Mouse (Mus musculus) forebrain, postnatal 0 days (tissue): ENCODE results near the gene Nup205. TPM values are rescaled to one million over a fixed set of nuclear protein-coding genes. Genes with fewer than 3 reads are reported as not detected.

ENCODE experiments used
- ATAC-seq: fragments of 200-750 bp; cut with Nextera tagmentation; 2 replicates; pipeline ENCODE4 v1.8.0; 2017; ENCODE audit warnings: mild to moderate bottlenecking, moderate library complexity
- DNase-seq: peaks from one replicate; pipeline ENCODE4 v3.0.0-alpha.2; 2015
- H3K27ac ChIP-seq: fragments of 300-500 bp; sonication (generic); 2 replicates; pipeline ENCODE4 v1.5.1; 2014; ENCODE audit warnings: low read depth, mild to moderate bottlenecking, antibody characterized with exemption, low read length, moderate library complexity, mixed read lengths
- H3K27me3 ChIP-seq: fragments of 300-500 bp; sonication (generic); 2 replicates; pipeline ENCODE4 v1.6.1; 2014; ENCODE audit warnings: mild to moderate bottlenecking, low read length, mixed read lengths; ENCODE audit not compliant: insufficient read depth
- H3K36me3 ChIP-seq: fragments of 300-500 bp; sonication (generic); 2 replicates; pipeline ENCODE4 v1.6.1; 2014; ENCODE audit warnings: mild to moderate bottlenecking, moderate library complexity; ENCODE audit not compliant: insufficient read depth
- H3K4me1 ChIP-seq: fragments of 300-500 bp; sonication (generic); 2 replicates; pipeline ENCODE4 v1.6.1; 2014; ENCODE audit warnings: antibody characterized with exemption; ENCODE audit not compliant: insufficient read depth
- H3K4me2 ChIP-seq: fragments of 300-500 bp; sonication (generic); 2 replicates; pipeline ENCODE4 v1.6.1; 2014; ENCODE audit warnings: low read depth, mild to moderate bottlenecking, moderate library complexity
- H3K4me3 ChIP-seq: fragments of 300-500 bp; sonication (generic); 2 replicates; pipeline ENCODE4 v1.5.1; 2014; ENCODE audit warnings: low read depth, low read length, mixed read lengths
- H3K9ac ChIP-seq: fragments of 300-500 bp; sonication (generic); 2 replicates; pipeline ENCODE4 v1.6.1; 2014; ENCODE audit warnings: mild to moderate bottlenecking
- H3K9me3 ChIP-seq: fragments of 300-500 bp; sonication (generic); 2 replicates; pipeline ENCODE4 v1.6.1; 2016; ENCODE audit warnings: low read length
- CTCF ChIP-seq: sonication (generic); IDR thresholded peaks from 2 replicates; pipeline ENCODE4 v1.5.1; 2016; ENCODE audit warnings: antibody characterized with exemption, control low read depth, low read depth
- WGBS: fragments of 180-500 bp; shearing (Covaris S2); extraction: QIAGEN DNeasy Blood & Tissue Kit; methylation state at CpG from one replicate; pipeline ENCODE4 v1.1.7; 2014; 5-methylcytosine and 5-hydroxymethylcytosine counted together
- polyA plus RNA-seq: library from polyadenylated mRNA; unstranded; fragments of >200 nt; fragmentation: Nextera tagmentation; extraction: Ambion mirVana; gene quantifications from 2 replicates; pipeline ENCODE4 v1.2.1, GENCODE M21; 2015
- total RNA-seq: library from RNA; depleted of rRNA; stranded (reverse); fragments of >200 nt; gene quantifications from 2 replicates; pipeline ENCODE4 v1.2.3, GENCODE M21; 2014

Nup205 gene
- total and polyA plus RNA-seq, 2 experiments from 2014 or later, result 10.7 to 55.3 TPM

GRCm38 (mm10) chr6:35257626-35258190 lies 80.5 kb downstream of the Nup205 start:
- Histone ChIP-seq H3K4me1 (peaks cover 10% of the 10 kb centered on the region), H3K27ac (no peak overlapping the region), H3K36me3 (peaks cover 5% of the 10 kb centered on the region; the same call in 1 of the 2 replicates), H3K4me2 (no peak overlapping the region), H3K27me3 (no peaks in the 10 kb centered on the region), H3K9me3 (no peaks in the 10 kb centered on the region), H3K9ac (no peak overlapping the region), H3K4me3 (no peak overlapping the region)
- WGBS, result 91% methylated on average over 13 of the region's 13 CpGs
- DNase-seq (no peak), ATAC-seq (no peak)
- TF ChIP-seq CTCF, result no peak

DNA sequence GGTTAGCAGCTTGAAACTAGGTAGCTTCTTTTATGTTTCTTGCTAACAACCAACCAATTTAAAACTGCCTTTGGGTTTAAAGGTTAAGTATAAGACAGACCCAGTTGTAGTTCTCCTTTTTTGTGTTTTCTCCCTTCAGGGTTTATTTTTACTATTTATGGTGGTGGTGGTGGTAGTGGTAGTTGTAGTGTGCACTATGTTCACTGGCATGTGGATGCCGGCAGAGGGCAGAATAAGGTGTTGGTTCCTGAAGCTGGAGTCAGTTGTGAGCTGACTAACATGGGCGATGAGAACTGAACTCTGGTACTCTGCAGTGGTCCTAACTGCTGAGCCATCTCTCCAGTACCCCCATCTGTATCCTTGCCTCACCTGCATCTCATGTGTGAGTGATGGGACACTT lies 81.7 kb downstream of the Nup205 start:
- Histone ChIP-seq H3K9ac (no peak overlapping the region), H3K4me3 (no peak overlapping the region), H3K4me2 (no peak overlapping the region), H3K4me1 (peaks cover 4% of the 10 kb centered on the region; the same call in 1 of the 2 replicates), H3K27ac (no peak overlapping the region), H3K9me3 (no peaks in the 10 kb centered on the region), H3K27me3 (no peaks in the 10 kb centered on the region), H3K36me3 (peaks cover 10% of the 10 kb centered on the region; the same call in 1 of the 2 replicates)
- DNase-seq, result no peak
- WGBS, result 92% methylated on average over 2 of the region's 2 CpGs
- TF ChIP-seq CTCF, result no peak
- no peak for ATAC-seq

DNA sequence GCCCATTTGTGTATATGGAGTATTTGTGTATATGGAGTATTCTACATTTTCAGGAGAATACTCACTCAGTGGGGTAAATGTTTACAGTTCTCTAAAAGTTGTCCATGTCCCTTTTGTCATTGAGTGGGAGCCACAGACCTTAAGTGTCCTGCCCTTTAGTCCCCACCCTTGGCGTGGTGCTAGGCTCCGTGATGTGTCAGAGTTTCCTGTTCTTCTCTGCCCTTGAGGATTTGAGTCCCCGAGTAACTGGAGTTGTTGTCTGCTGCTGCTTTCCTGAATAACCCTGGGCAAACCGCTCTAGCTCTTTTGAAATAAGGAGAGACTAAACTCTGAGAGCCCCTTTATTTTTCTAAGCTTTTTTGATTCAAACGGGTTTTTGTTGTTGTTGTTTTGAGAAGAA lies 82.3 kb downstream of the Nup205 start:
- Histone ChIP-seq H3K4me3 (no peak overlapping the region), H3K9ac (no peak overlapping the region), H3K4me1 (peaks cover 4% of the 10 kb centered on the region; the same call in 1 of the 2 replicates), H3K27ac (no peak overlapping the region), H3K4me2 (no peak overlapping the region), H3K9me3 (no peaks in the 10 kb centered on the region), H3K36me3 (peaks cover 10% of the 10 kb centered on the region; the same call in 1 of the 2 replicates), H3K27me3 (no peaks in the 10 kb centered on the region)
- no peak for TF ChIP-seq CTCF
- ATAC-seq (no peak), DNase-seq (no peak)
- WGBS, result 74% methylated on average over 5 of the region's 5 CpGs

- no peaks in the 10 kb centered on the region for H3K4me1 ChIP-seq
- H3K27ac ChIP-seq, result no peak overlapping the region
- peaks cover 10% of the 10 kb centered on the region; the same call in 1 of the 2 replicates for H3K36me3 ChIP-seq
- no peaks in the 10 kb centered on the region for H3K9me3 ChIP-seq
- no peaks in the 10 kb centered on the region for H3K27me3 ChIP-seq
- 84% methylated on average over 7 of the region's 7 CpGs for WGBS
- TF ChIP-seq CTCF, result no peak
- no peak for DNase-seq
- ATAC-seq, result no peak
- H3K4me3 ChIP-seq, result no peak overlapping the region
- H3K4me2 ChIP-seq, result no peak overlapping the region
- H3K9ac ChIP-seq, result no peak overlapping the region
Measured at GRCm38 (mm10) chr6:35260531-35260930, 83.3 kb downstream of the Nup205 start.

DNA sequence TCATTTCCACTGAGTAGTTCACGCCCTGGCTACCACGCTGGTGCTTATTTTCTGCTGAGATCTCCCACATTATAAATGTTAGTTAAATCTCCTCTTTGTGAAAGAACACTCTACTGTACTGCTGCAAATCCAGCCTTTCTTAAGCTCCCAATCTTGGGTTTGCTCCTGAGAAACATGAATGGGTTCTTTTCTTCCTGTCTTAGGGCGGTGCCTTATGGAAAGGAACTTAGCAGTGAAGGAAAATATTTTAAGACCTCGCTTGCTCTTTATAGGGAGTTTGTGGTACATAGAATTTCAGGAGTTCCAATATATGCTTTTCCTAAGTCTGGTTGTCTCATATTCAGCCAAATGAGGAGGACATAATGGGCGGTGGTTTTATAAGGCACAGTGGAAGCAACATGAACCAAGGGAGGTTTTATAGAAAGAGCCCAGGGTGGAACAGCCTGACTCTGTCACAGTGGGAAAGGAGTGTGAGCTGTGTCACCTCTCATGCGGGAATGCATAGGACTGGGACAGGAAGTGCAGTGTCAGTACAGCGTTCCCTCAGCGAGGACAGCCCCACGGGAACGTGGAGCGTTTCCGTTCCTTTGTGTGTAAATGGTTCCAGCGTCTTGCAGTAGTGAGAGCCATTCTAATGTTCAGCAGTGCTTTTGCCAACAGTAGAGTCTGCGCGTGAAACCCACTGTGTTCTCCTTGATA lies 88.5 kb downstream of the Nup205 start:
- Histone ChIP-seq H3K4me2 (no peak overlapping the region), H3K9me3 (no peaks in the 10 kb centered on the region), H3K4me3 (no peak overlapping the region), H3K27me3 (no peaks in the 10 kb centered on the region), H3K27ac (no peak overlapping the region), H3K36me3 (peaks cover 10% of the 10 kb centered on the region; the same call in 1 of the 2 replicates), H3K9ac (no peak overlapping the region), H3K4me1 (no peaks in the 10 kb centered on the region)
- 87% methylated on average over 15 of the region's 15 CpGs for WGBS
- ATAC-seq (no peak), DNase-seq (no peak)
- no peak for TF ChIP-seq CTCF

DNA sequence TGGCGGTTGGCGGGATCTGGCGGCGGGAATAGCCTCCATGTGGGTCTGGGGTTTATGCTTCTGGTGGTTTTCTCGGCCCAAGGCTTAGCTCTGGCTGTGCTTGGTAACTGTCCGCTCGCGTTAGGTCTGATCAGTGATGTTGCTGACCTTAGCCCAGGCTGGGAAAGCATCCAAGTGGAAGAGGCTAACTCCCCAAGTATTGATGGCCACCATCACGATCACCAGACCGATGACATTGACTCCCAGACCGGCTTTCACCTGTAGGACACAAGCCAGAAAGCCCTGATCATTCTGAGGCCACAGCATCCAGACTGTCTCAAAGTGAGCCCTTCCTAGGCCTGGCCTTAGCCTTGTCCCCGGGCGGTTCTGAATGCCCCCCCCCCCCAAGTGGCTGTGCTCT lies 91.5 kb downstream of the Nup205 start:
- ATAC-seq, result no peak
- H3K9me3 ChIP-seq, result no peaks in the 10 kb centered on the region
- 95% methylated on average over 13 of the region's 13 CpGs for WGBS

GRCm38 (mm10) chr6:35269643-35270042 lies 92.4 kb downstream of the Nup205 start:
- H3K4me2 ChIP-seq, result no peak overlapping the region
- no peaks in the 10 kb centered on the region for H3K9me3 ChIP-seq
- ATAC-seq (no peak), DNase-seq (no peak)
- no peaks in the 10 kb centered on the region for H3K27me3 ChIP-seq
- WGBS, result 84% methylated on average over 13 of the region's 13 CpGs
- no peak overlapping the region for H3K4me3 ChIP-seq
- no peak overlapping the region for H3K9ac ChIP-seq
- no peak for TF ChIP-seq CTCF
- H3K36me3 ChIP-seq, result no peaks in the 10 kb centered on the region
- H3K4me1 ChIP-seq, result no peaks in the 10 kb centered on the region
- no peak overlapping the region for H3K27ac ChIP-seq

More for the DNA sequence above, 91.5 kb downstream of the Nup205 start:
- no peak overlapping the region for H3K27ac ChIP-seq
- H3K4me1 ChIP-seq, result no peaks in the 10 kb centered on the region
- H3K36me3 ChIP-seq, result 0 out of 2 replicates have a peak, but pooled peaks cover 2% of the 10 kb centered on the region
- H3K9ac ChIP-seq, result no peak overlapping the region
- no peak overlapping the region for H3K4me2 ChIP-seq
- TF ChIP-seq CTCF, result no peak
- DNase-seq, result no peak
- H3K4me3 ChIP-seq, result no peak overlapping the region
- no peaks in the 10 kb centered on the region for H3K27me3 ChIP-seq
